Mouse (Mus musculus) forebrain, embryonic 11.5 days (tissue): ENCODE results near the gene Cts8. TPM values are rescaled to one million over a fixed set of nuclear protein-coding genes. Genes with fewer than 3 reads are reported as not detected.
A peak's percentile ranks its signal among the peaks of the same experiment; 100 is the strongest.

ENCODE experiments used
- ATAC-seq: fragments of 200-750 bp; cut with Nextera tagmentation; replicated peaks from 2 replicates; pipeline ENCODE4 v1.8.0; 2017; ENCODE audit warnings: moderate TSS enrichment; ENCODE audit not compliant: low FRiP score
- DNase-seq: peaks from one replicate; pipeline ENCODE4 v3.0.0-alpha.2; 2017; ENCODE audit warnings: low spot score
- H3K27ac ChIP-seq: fragments of 300-500 bp; sonication (generic); 2 replicates; pipeline ENCODE4 v1.5.1; 2014; ENCODE audit warnings: low read depth, low read length
- H3K27me3 ChIP-seq: fragments of 300-500 bp; sonication (generic); 2 replicates; pipeline ENCODE4 v1.6.1; 2014; ENCODE audit warnings: mild to moderate bottlenecking, low read length, mixed read lengths; ENCODE audit not compliant: control insufficient read depth, insufficient read depth
- H3K36me3 ChIP-seq: fragments of 300-500 bp; sonication (generic); 2 replicates; pipeline ENCODE4 v1.6.1; 2014; ENCODE audit warnings: mild to moderate bottlenecking, low read length, moderate library complexity, mixed read lengths; ENCODE audit not compliant: control insufficient read depth, insufficient read depth
- H3K4me1 ChIP-seq: fragments of 300-500 bp; sonication (generic); replicated peaks from 2 replicates; pipeline ENCODE4 v1.6.1; 2014; ENCODE audit warnings: low read length, mixed read lengths; ENCODE audit not compliant: control insufficient read depth, insufficient read depth
- H3K4me2 ChIP-seq: fragments of 300-500 bp; sonication (generic); 2 replicates; pipeline ENCODE4 v1.6.1; 2014; ENCODE audit warnings: low read depth, mild to moderate bottlenecking, low read length, moderate library complexity, mixed read lengths; ENCODE audit not compliant: severe bottlenecking
- H3K4me3 ChIP-seq: fragments of 300-500 bp; sonication (generic); 2 replicates; pipeline ENCODE4 v1.5.1; 2014; ENCODE audit warnings: low read depth, low read length
- H3K9ac ChIP-seq: fragments of 300-500 bp; sonication (generic); 2 replicates; pipeline ENCODE4 v1.6.1; 2014; ENCODE audit warnings: low read length
- H3K9me3 ChIP-seq: fragments of 300-500 bp; sonication (generic); 2 replicates; pipeline ENCODE4 v1.6.1; 2016; ENCODE audit warnings: low read length, mixed read lengths; ENCODE audit not compliant: control insufficient read depth
- WGBS: fragments of 180-500 bp; shearing (Covaris S2); extraction: QIAGEN DNeasy Blood & Tissue Kit; methylation state at CpG from one replicate; pipeline ENCODE4 v1.1.7; 2014; 5-methylcytosine and 5-hydroxymethylcytosine counted together
- polyA plus RNA-seq: library from polyadenylated mRNA; unstranded; fragments of >200 nt; fragmentation: Nextera tagmentation; extraction: Ambion mirVana; gene quantifications from 2 replicates; pipeline ENCODE4 v1.2.1, GENCODE M21; 2014

Gene Cts8
- not detected in 2 replicates for polyA plus RNA-seq

DNA sequence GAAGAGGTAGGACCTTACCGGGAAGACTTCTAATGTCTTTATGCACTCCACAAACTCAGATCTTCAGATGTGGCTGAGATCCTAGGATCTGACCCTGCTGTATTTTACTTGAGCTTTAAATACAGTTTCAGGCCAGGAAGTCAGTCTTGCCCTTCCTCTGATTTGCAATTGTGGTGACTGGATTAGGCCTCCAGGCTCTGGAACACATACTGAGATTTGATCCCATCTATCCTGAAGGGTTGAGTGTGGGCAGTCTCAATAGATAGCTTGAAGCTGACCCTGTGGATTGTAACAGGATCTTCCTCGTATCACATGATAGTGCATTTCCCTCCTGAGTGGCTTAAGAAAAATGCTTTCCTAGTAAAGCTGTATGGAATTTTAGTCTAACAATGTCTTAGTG lies at the start of gene Cts8:
Gene Cts8 (minus strand): TSS at position 101 of the 400 bp plus-strand sequence.
- no peaks in the 10 kb centered on the region for H3K4me1 ChIP-seq
- no peak within 1 kb of the TSS for H3K27ac ChIP-seq
- no peaks in the 10 kb centered on the region for H3K36me3 ChIP-seq
- ATAC-seq (no peak), DNase-seq (no peak)
- H3K9ac ChIP-seq, result no peak within 1 kb of the TSS
- no peak within 1 kb of the TSS for H3K4me2 ChIP-seq
- H3K27me3 ChIP-seq, result no peaks in the 10 kb centered on the region
- WGBS, result 86% methylated on average over 2 of the region's 2 CpGs
- peaks cover 8% of the 10 kb centered on the region for H3K9me3 ChIP-seq
- no peak within 1 kb of the TSS for H3K4me3 ChIP-seq

DNA sequence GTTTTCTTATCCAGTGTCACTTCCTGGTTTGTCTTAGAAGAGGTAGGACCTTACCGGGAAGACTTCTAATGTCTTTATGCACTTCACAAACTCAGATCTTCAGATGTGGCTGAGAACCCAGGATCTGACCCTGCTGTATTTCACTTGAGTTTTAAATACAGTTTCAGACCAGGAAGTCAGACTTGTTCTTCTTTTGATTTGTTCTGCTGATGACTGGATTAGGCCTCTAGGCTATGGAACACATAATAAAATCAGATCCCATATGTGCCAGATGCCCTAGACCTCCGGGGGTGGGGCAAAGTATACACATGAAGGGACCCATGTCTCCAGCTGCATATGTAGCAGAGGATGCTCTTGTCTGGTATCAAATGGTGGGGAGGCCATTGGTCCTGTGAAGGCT lies 33.6 kb upstream of the Cts8 start, which contains the start of gene Gm49398:
Gene Gm49398 (minus strand): TSS at position 101 of the 400 bp plus-strand sequence.
- Histone ChIP-seq H3K27ac (no peak within 1 kb of the TSS), H3K4me1 (no peaks in the 10 kb centered on the region), H3K27me3 (no peaks in the 10 kb centered on the region), H3K4me2 (no peak within 1 kb of the TSS), H3K9me3 (peaks cover 3% of the 10 kb centered on the region; the same call in 1 of the 2 replicates), H3K4me3 (no peak within 1 kb of the TSS), H3K36me3 (no peaks in the 10 kb centered on the region), H3K9ac (no peak within 1 kb of the TSS)
- WGBS, result 87% methylated on average over 2 of the region's 2 CpGs
- DNase-seq (no peak), ATAC-seq (no peak)

- no peaks in the 10 kb centered on the region for H3K27me3 ChIP-seq
- DNase-seq (peak; percentile 53), ATAC-seq (no peak)
- H3K9me3 ChIP-seq, result no peaks in the 10 kb centered on the region; the same call in 1 of the 2 replicates
- H3K36me3 ChIP-seq, result no peaks in the 10 kb centered on the region
- H3K4me2 ChIP-seq, result no peak overlapping the region
- no peaks in the 10 kb centered on the region for H3K4me1 ChIP-seq
- H3K27ac ChIP-seq, result no peak overlapping the region
- 63% methylated on average over 13 of the region's 13 CpGs for WGBS
- H3K9ac ChIP-seq, result no peak overlapping the region
- no peak overlapping the region for H3K4me3 ChIP-seq
Observed at GRCm38 (mm10) chr13:61241076-61241947, 13.8 kb downstream of the Cts8 start.

- Histone ChIP-seq H3K27me3 (no peaks in the 10 kb centered on the region), H3K4me3 (no peak within 1 kb of the TSS), H3K9me3 (peaks cover 14% of the 10 kb centered on the region), H3K9ac (no peak within 1 kb of the TSS), H3K36me3 (no peaks in the 10 kb centered on the region), H3K27ac (no peak within 1 kb of the TSS), H3K4me2 (no peak within 1 kb of the TSS), H3K4me1 (no peaks in the 10 kb centered on the region)
- no peak for DNase-seq
- ATAC-seq, result no peak
- 81% methylated on average over 3 of the region's 3 CpGs for WGBS
Observed at GRCm38 (mm10) chr13:61203310-61203709, 51.8 kb downstream of the Cts8 start, which contains the start of gene Cts6. Cts6 (minus strand) TSS chr13:61203410.

Other genes starting within 250 kb of the Cts8 start
- gene Ctsj, start 249.4 kb downstream of the Cts8 start, polyA plus RNA-seq, result not detected in 2 replicates
- not detected in 2 replicates for gene Ctsq, start 214.7 kb downstream of the Cts8 start, polyA plus RNA-seq
- not detected in 2 replicates for gene Ctsr, start 91.1 kb downstream of the Cts8 start, polyA plus RNA-seq
- gene Cts6, start 51.9 kb downstream of the Cts8 start, polyA plus RNA-seq, result not detected in 2 replicates
- not detected in 2 replicates for gene Gm49398, start 33.5 kb upstream of the Cts8 start, polyA plus RNA-seq
- gene Cts7, start 102.8 kb upstream of the Cts8 start, polyA plus RNA-seq, result not detected in 2 replicates